Mouse (Mus musculus) limb, embryonic 12.5 days (tissue): ENCODE data around the gene Supt5. TPM values are rescaled to one million over a fixed set of nuclear protein-coding genes. Genes with fewer than 3 reads are reported as not detected.

Source experiments
- ATAC-seq: fragments of 200-750 bp; cut with Nextera tagmentation; 2 replicates; pipeline ENCODE4 v1.8.0; 2017; ENCODE audit warnings: low read depth, moderate TSS enrichment; ENCODE audit not compliant: insufficient number of reproducible peaks, insufficient read depth, low FRiP score, low TSS enrichment
- H3K27ac ChIP-seq: fragments of 300-500 bp; sonication (generic); 2 replicates; pipeline ENCODE4 v1.5.1; 2016; ENCODE audit warnings: mild to moderate bottlenecking, moderate library complexity
- H3K27me3 ChIP-seq: fragments of 300-500 bp; sonication (generic); 2 replicates; pipeline ENCODE4 v1.6.1; 2016; ENCODE audit warnings: mild to moderate bottlenecking, moderate library complexity
- H3K36me3 ChIP-seq: fragments of 300-500 bp; sonication (generic); 2 replicates; pipeline ENCODE4 v1.6.1; 2016; ENCODE audit warnings: mild to moderate bottlenecking, moderate library complexity
- H3K4me1 ChIP-seq: fragments of 300-500 bp; sonication (generic); replicated peaks from 2 replicates; pipeline ENCODE4 v1.6.1; 2016
- H3K4me2 ChIP-seq: fragments of 300-500 bp; sonication (generic); 2 replicates; pipeline ENCODE4 v1.6.1; 2016; ENCODE audit warnings: mild to moderate bottlenecking, moderate library complexity
- H3K4me3 ChIP-seq: fragments of 300-500 bp; sonication (generic); replicated peaks from 2 replicates; pipeline ENCODE4 v1.5.1; 2016; ENCODE audit warnings: mild to moderate bottlenecking
- H3K9ac ChIP-seq: fragments of 300-500 bp; sonication (generic); replicated peaks from 2 replicates; pipeline ENCODE4 v1.6.1; 2016; ENCODE audit warnings: mild to moderate bottlenecking, moderate library complexity
- H3K9me3 ChIP-seq: fragments of 300-500 bp; sonication (generic); 2 replicates; pipeline ENCODE4 v1.6.1; 2016; ENCODE audit warnings: mild to moderate bottlenecking, moderate library complexity
- WGBS: fragments of 180-500 bp; shearing (Covaris S2); methylation state at CpG from one replicate; pipeline ENCODE4 v1.1.7; 2016; 5-methylcytosine and 5-hydroxymethylcytosine counted together
- polyA plus RNA-seq: library from polyadenylated mRNA; unstranded; fragments of >200 nt; fragmentation: Nextera tagmentation; extraction: Ambion mirVana; gene quantifications from 2 replicates; pipeline ENCODE4 v1.2.1, GENCODE M21; 2016

Supt5 gene
- polyA plus RNA-seq, 1 experiment from 2014 or later: 99.0 TPM

GRCm38 (mm10) chr7:28373891-28374495, 35.4 kb upstream of the Supt5 start:
- Histone ChIP-seq H3K27ac (peak overlapping the region; percentile 99), H3K4me2 (peak overlapping the region; percentile 10; the same call in 1 of the 2 replicates), H3K36me3 (peaks cover 23% of the 10 kb centered on the region), H3K9me3 (no peaks in the 10 kb centered on the region), H3K27me3 (no peaks in the 10 kb centered on the region), H3K4me1 (peaks cover 57% of the 10 kb centered on the region), H3K4me3 (0 out of 2 replicates have a peak overlapping the region, but pooled peaks have one; percentile 3), H3K9ac (no peak overlapping the region)
- 81% methylated on average over 7 of the region's 7 CpGs for WGBS
- no peak for ATAC-seq

GRCm38 (mm10) chr7:28373131-28373581, 34.6 kb upstream of the Supt5 start:
- peak overlapping the region; percentile 85 for H3K27ac ChIP-seq
- no peaks in the 10 kb centered on the region for H3K9me3 ChIP-seq
- WGBS: under 1% methylated on average over 9 of the region's 9 CpGs
- ATAC-seq: peak; percentile 1; the same call in 1 of the 2 replicates
- peaks cover 31% of the 10 kb centered on the region for H3K36me3 ChIP-seq
- peaks cover 50% of the 10 kb centered on the region for H3K4me1 ChIP-seq
- no peaks in the 10 kb centered on the region for H3K27me3 ChIP-seq
- H3K4me3 ChIP-seq: peak overlapping the region; percentile 84
- 0 out of 2 replicates have a peak overlapping the region, but pooled peaks have one; percentile 28 for H3K9ac ChIP-seq
- H3K4me2 ChIP-seq: peak overlapping the region; percentile 52

- Histone ChIP-seq H3K4me1 (peaks cover 43% of the 10 kb centered on the region), H3K9ac (peak within 1 kb of the TSS; percentile 91), H3K27me3 (no peaks in the 10 kb centered on the region), H3K4me2 (peak within 1 kb of the TSS; percentile 98), H3K4me3 (peak within 1 kb of the TSS; percentile 84), H3K27ac (peak within 1 kb of the TSS; percentile 95), H3K9me3 (no peaks in the 10 kb centered on the region), H3K36me3 (peaks cover 32% of the 10 kb centered on the region)
- ATAC-seq: peak; percentile 91
- under 1% methylated on average over 59 of the region's 66 CpGs for WGBS
Measured at GRCm38 (mm10) chr7:28372251-28373108, 33.9 kb upstream of the Supt5 start, which contains the start of gene Plekhg2. Gene Plekhg2 (minus strand): TSS chr7:28372599.

- Histone ChIP-seq H3K9ac (peak overlapping the region; percentile 91), H3K27ac (peak overlapping the region; percentile 95), H3K4me1 (peaks cover 35% of the 10 kb centered on the region), H3K36me3 (peaks cover 39% of the 10 kb centered on the region), H3K4me2 (peak overlapping the region; percentile 98), H3K27me3 (no peaks in the 10 kb centered on the region), H3K9me3 (no peaks in the 10 kb centered on the region), H3K4me3 (peak overlapping the region; percentile 84)
- 0% methylated on average over 43 of the region's 43 CpGs for WGBS
- ATAC-seq: peak; percentile 4; the same call in 1 of the 2 replicates
Measured at GRCm38 (mm10) chr7:28371514-28371989, 33.0 kb upstream of the Supt5 start.

- no peaks in the 10 kb centered on the region for H3K9me3 ChIP-seq
- H3K4me3 ChIP-seq: peak overlapping the region; percentile 84
- peak overlapping the region; percentile 95 for H3K27ac ChIP-seq
- no peaks in the 10 kb centered on the region for H3K27me3 ChIP-seq
- H3K9ac ChIP-seq: peak overlapping the region; percentile 91
- H3K4me1 ChIP-seq: peaks cover 29% of the 10 kb centered on the region
- H3K4me2 ChIP-seq: peak overlapping the region; percentile 98
- WGBS: 8% methylated on average over 11 of the region's 11 CpGs
- ATAC-seq: no peak
- peaks cover 44% of the 10 kb centered on the region for H3K36me3 ChIP-seq
Measured at GRCm38 (mm10) chr7:28370977-28371513, 32.5 kb upstream of the Supt5 start.

GRCm38 (mm10) chr7:28370051-28370450, 31.5 kb upstream of the Supt5 start:
- no peaks in the 10 kb centered on the region for H3K27me3 ChIP-seq
- no peaks in the 10 kb centered on the region for H3K9me3 ChIP-seq
- peak overlapping the region; percentile 98 for H3K4me2 ChIP-seq
- peaks cover 54% of the 10 kb centered on the region for H3K36me3 ChIP-seq
- peaks cover 27% of the 10 kb centered on the region for H3K4me1 ChIP-seq
- no peak overlapping the region for H3K27ac ChIP-seq
- peak overlapping the region; percentile 91 for H3K9ac ChIP-seq
- no peak for ATAC-seq
- peak overlapping the region; percentile 84 for H3K4me3 ChIP-seq
- WGBS: 94% methylated on average over 14 of the region's 14 CpGs

GRCm38 (mm10) chr7:28368276-28368920, 29.9 kb upstream of the Supt5 start:
- Histone ChIP-seq H3K4me3 (no peak overlapping the region), H3K9ac (no peak overlapping the region), H3K27me3 (no peaks in the 10 kb centered on the region), H3K27ac (no peak overlapping the region), H3K36me3 (peaks cover 70% of the 10 kb centered on the region), H3K9me3 (no peaks in the 10 kb centered on the region), H3K4me1 (peaks cover 19% of the 10 kb centered on the region), H3K4me2 (no peak overlapping the region)
- 96% methylated on average over 16 of the region's 16 CpGs for WGBS
- no peak for ATAC-seq

- no peak for ATAC-seq
- Histone ChIP-seq H3K36me3 (peaks cover 74% of the 10 kb centered on the region), H3K9ac (no peak overlapping the region), H3K4me2 (no peak overlapping the region), H3K9me3 (no peaks in the 10 kb centered on the region), H3K27me3 (no peaks in the 10 kb centered on the region), H3K4me1 (peaks cover 19% of the 10 kb centered on the region), H3K27ac (no peak overlapping the region), H3K4me3 (no peak overlapping the region)
- WGBS: 93% methylated on average over 16 of the region's 16 CpGs
Measured at GRCm38 (mm10) chr7:28367663-28368275, 29.2 kb upstream of the Supt5 start.

GRCm38 (mm10) chr7:28362441-28363060, 24.0 kb upstream of the Supt5 start:
- no peak overlapping the region for H3K27ac ChIP-seq
- no peak for ATAC-seq
- H3K4me1 ChIP-seq: peaks cover 15% of the 10 kb centered on the region
- H3K27me3 ChIP-seq: no peaks in the 10 kb centered on the region
- H3K4me3 ChIP-seq: no peak overlapping the region
- no peak overlapping the region for H3K9ac ChIP-seq
- H3K36me3 ChIP-seq: peaks cover 89% of the 10 kb centered on the region
- no peak overlapping the region for H3K4me2 ChIP-seq
- H3K9me3 ChIP-seq: no peaks in the 10 kb centered on the region; the same call in none of the 2 replicates
- 92% methylated on average over 16 of the region's 16 CpGs for WGBS
